ENCODE assay signal across 11 mouse cellular contexts in genomic region chr7:144668603-144669278, GRCm38 (mm10).
DNase-seq lines count a peak whose midpoint lies in the region; ATAC-seq and TF ChIP-seq lines count a peak whose summit lies in the region.
"Had no signal": no experiment of that assay in that cellular context is flagged by ENCODE, and none has a peak within 500 bp of the region (broad histone marks: within the 10 kb centered on the region; RNA-seq: fewer than 3 reads in every experiment).

No protein-coding gene starts in this region.

- WGBS in lung, embryonic 15.5 days: 30% methylated on average over 7 of the region's 7 CpGs
- WGBS in limb, embryonic 12.5 days: 16% methylated on average over 7 of the region's 7 CpGs
- 73% methylated on average over 7 of the region's 7 CpGs for WGBS in cerebellum, adult 2 months
- WGBS in liver, embryonic 12.5 days (ENCODE audit: insufficient replicate concordance): 39% methylated on average over 7 of the region's 7 CpGs
- WGBS in thymus, adult 2 months: 22% methylated on average over 7 of the region's 7 CpGs

- no peak overlapping the region for H3K9ac ChIP-seq in lung, embryonic 15.5 days
- H3K9ac ChIP-seq in limb, embryonic 12.5 days (replicated peaks): no peak overlapping the region
- H3K9ac ChIP-seq in liver, embryonic 12.5 days: no peak overlapping the region
- H3K9ac ChIP-seq: limb, embryonic 13.5 days had no signal

- peaks cover 22% of the 10 kb centered on the region for H3K4me1 ChIP-seq in lung, embryonic 15.5 days
- peaks cover 17% of the 10 kb centered on the region for H3K4me1 ChIP-seq in limb, embryonic 12.5 days (replicated peaks)
- no peaks in the 10 kb centered on the region for H3K4me1 ChIP-seq in cerebellum, adult 2 months (ENCODE audit: control insufficient read depth, insufficient read depth, low read length)
- no peaks in the 10 kb centered on the region; the same call in 1 of the 2 replicates for H3K4me1 ChIP-seq in liver, embryonic 12.5 days
- H3K4me1 ChIP-seq in thymus, adult 2 months (replicated peaks; ENCODE audit: control insufficient read depth, insufficient read depth, low read length): no peaks in the 10 kb centered on the region

- no peak for TF ChIP-seq CTCF in cerebellum, adult 2 months (IDR thresholded peaks at IDR 0.05; ENCODE audit: borderline replicate concordance, insufficient read depth, low read depth, low read length)
- TF ChIP-seq CTCF in thymus, adult 2 months (IDR thresholded peaks at IDR 0.05; ENCODE audit: borderline replicate concordance, control insufficient read depth, extremely low read depth, insufficient read depth, low read length, poor library complexity): no peak

- TF ChIP-seq POLR2A in cerebellum, adult 2 months (IDR thresholded peaks at IDR 0.05; ENCODE audit: borderline replicate concordance, insufficient read depth, low read length): no peak
- no peak for TF ChIP-seq POLR2A in thymus, adult 2 months (IDR thresholded peaks at IDR 0.05; ENCODE audit: control insufficient read depth, extremely low read depth, insufficient read depth, low read length, poor library complexity)

- H3K9me3 ChIP-seq in lung, embryonic 15.5 days: no peaks in the 10 kb centered on the region
- H3K9me3 ChIP-seq in limb, embryonic 12.5 days: no peaks in the 10 kb centered on the region
- H3K9me3 ChIP-seq in liver, embryonic 12.5 days (replicated peaks): no peaks in the 10 kb centered on the region
- H3K9me3 ChIP-seq: limb, embryonic 13.5 days had no signal

- H3K36me3 ChIP-seq in lung, embryonic 15.5 days: no peaks in the 10 kb centered on the region
- no peaks in the 10 kb centered on the region for H3K36me3 ChIP-seq in limb, embryonic 12.5 days
- peaks cover 5% of the 10 kb centered on the region; the same call in 1 of the 2 replicates for H3K36me3 ChIP-seq in liver, embryonic 12.5 days
- no peaks in the 10 kb centered on the region for H3K36me3 ChIP-seq in thymus, adult 2 months (ENCODE audit: control insufficient read depth, insufficient read depth, low read length)
- H3K36me3 ChIP-seq: limb, embryonic 13.5 days had no signal

- no peak overlapping the region for H3K4me2 ChIP-seq in lung, embryonic 15.5 days
- H3K4me2 ChIP-seq in limb, embryonic 12.5 days: no peak overlapping the region
- H3K4me2 ChIP-seq in liver, embryonic 12.5 days: no peak overlapping the region
- H3K4me2 ChIP-seq: limb, embryonic 13.5 days had no signal

- H3K27me3 ChIP-seq in lung, embryonic 15.5 days: no peaks in the 10 kb centered on the region
- no peaks in the 10 kb centered on the region for H3K27me3 ChIP-seq in limb, embryonic 12.5 days
- no peaks in the 10 kb centered on the region for H3K27me3 ChIP-seq in cerebellum, adult 2 months (ENCODE audit: control insufficient read depth, insufficient read depth, low read length)
- H3K27me3 ChIP-seq in liver, embryonic 12.5 days (replicated peaks): peaks cover 20% of the 10 kb centered on the region
- H3K27me3 ChIP-seq in thymus, adult 2 months (ENCODE audit: control insufficient read depth, insufficient read depth, low read length): no peaks in the 10 kb centered on the region
- H3K27me3 ChIP-seq: limb, embryonic 13.5 days had no signal

- H3K27ac ChIP-seq in lung, embryonic 15.5 days: peak overlapping the region; percentile 62
- H3K27ac ChIP-seq in limb, embryonic 12.5 days: peak overlapping the region; percentile 62; the same call in 1 of the 2 replicates
- no peak overlapping the region for H3K27ac ChIP-seq in cerebellum, adult 2 months (ENCODE audit: insufficient read depth, low read length)
- H3K27ac ChIP-seq in liver, embryonic 12.5 days: no peak overlapping the region
- no peak overlapping the region for H3K27ac ChIP-seq in thymus, adult 2 months (ENCODE audit: control insufficient read depth, insufficient read depth, low read length)
- H3K27ac ChIP-seq: limb, embryonic 13.5 days had no signal

- no peak for DNase-seq in lung, adult 18-20 months
- peak; percentile 16 for DNase-seq in hindlimb bud, embryonic 11.5 days (ENCODE audit: extremely low spot score, low read depth, low spot score)
- DNase-seq in cerebellum, adult 2 months: no peak
- no peak for DNase-seq in thymus, adult 2 months
- DNase-seq: cerebellum, adult 9-10 months; gastrocnemius, postnatal 14 days had no signal

- 0 out of 2 replicates have a peak, but pooled peaks have one; percentile 27 for ATAC-seq in lung, embryonic 15.5 days (ENCODE audit: borderline replicate concordance, extremely low read depth, low FRiP score, low TSS enrichment)
- ATAC-seq in common myeloid progenitor, adult 5-6 weeks (replicated peaks; ENCODE audit: low read depth, poor library complexity, severe bottlenecking): 0 out of 2 replicates have a peak, but pooled peaks have one; percentile 15
- no peak for ATAC-seq in limb, embryonic 12.5 days (ENCODE audit: insufficient number of reproducible peaks, insufficient read depth, low FRiP score, low TSS enrichment, low read depth)
- no peak for ATAC-seq in liver, embryonic 12.5 days

- H3K4me3 ChIP-seq in lung, embryonic 15.5 days: no peak overlapping the region
- H3K4me3 ChIP-seq in limb, embryonic 12.5 days (replicated peaks): no peak overlapping the region
- H3K4me3 ChIP-seq in cerebellum, adult 2 months (replicated peaks; ENCODE audit: insufficient read depth, low read depth, low read length): no peak overlapping the region
- H3K4me3 ChIP-seq in liver, embryonic 12.5 days: no peak overlapping the region
- H3K4me3 ChIP-seq in thymus, adult 2 months (ENCODE audit: control insufficient read depth, insufficient read depth, low read length): no peak overlapping the region
- H3K4me3 ChIP-seq: limb, embryonic 13.5 days had no signal

Comparison
In these comparisons a context has a peak if more than half of its experiments do, and no peak if none do; other contexts are left out.
1. ATAC-seq: peak in lung, embryonic 15.5 days (single experiment) and common myeloid progenitor, adult 5-6 weeks (single experiment); none in limb, embryonic 12.5 days (single experiment) and liver, embryonic 12.5 days (single experiment).
2. H3K27ac ChIP-seq: peak in lung, embryonic 15.5 days (single experiment) and limb, embryonic 12.5 days (single experiment); none in cerebellum, adult 2 months (single experiment), liver, embryonic 12.5 days (single experiment) and thymus, adult 2 months (single experiment).